Mouse (Mus musculus) ovary, postnatal 36 days (tissue): ENCODE measurements around the gene 4921504E06Rik.
A peak's percentile ranks its signal among the peaks of the same experiment; 100 is the strongest.

Experiments used
- DNase-seq: peaks from one replicate; pipeline ENCODE4 v3.0.0; 2022; ENCODE audit warnings: low spot score, mixed read lengths

Gene 4921504E06Rik

DNA sequence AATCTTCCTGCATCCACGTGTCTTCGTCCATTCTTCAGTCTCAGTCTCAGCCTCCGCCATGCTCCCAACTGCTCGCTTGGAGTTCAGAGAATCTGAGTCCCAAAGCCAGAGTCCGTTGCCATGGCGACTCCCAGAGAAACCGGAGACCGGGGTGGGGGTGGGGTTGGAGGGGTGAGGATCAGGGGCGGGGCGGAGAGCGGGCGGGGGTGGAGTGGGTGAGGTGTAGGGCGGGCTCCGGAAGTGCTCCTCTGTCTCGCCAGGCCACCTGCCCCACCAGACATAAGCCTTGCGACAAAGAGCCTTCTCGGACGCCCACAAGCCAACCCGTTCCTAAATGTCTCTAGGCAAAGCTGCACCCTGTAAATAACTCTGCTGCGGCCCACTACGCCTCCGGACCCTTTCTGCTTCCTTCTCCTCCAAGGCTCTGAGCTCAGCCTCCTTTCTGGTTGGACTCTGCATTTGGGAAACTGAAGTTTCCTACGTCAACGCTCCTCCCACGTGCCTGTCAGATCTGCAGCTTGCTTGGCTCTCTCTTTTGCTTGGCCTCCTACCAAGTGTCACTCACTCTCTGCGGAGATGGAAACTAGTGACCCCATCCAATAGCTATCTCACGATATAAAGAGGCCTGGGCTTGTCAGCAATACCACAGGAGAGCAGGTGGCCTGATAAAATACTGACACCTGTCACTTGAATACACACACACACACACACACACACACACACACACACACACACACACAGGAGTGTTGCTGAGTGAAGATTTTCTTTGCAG, at the start of gene 4921504E06Rik:
4921504E06Rik (minus strand) TSS at position 94 of the 772 bp plus-strand sequence.
- DNase-seq, result peak; percentile 59

DNA sequence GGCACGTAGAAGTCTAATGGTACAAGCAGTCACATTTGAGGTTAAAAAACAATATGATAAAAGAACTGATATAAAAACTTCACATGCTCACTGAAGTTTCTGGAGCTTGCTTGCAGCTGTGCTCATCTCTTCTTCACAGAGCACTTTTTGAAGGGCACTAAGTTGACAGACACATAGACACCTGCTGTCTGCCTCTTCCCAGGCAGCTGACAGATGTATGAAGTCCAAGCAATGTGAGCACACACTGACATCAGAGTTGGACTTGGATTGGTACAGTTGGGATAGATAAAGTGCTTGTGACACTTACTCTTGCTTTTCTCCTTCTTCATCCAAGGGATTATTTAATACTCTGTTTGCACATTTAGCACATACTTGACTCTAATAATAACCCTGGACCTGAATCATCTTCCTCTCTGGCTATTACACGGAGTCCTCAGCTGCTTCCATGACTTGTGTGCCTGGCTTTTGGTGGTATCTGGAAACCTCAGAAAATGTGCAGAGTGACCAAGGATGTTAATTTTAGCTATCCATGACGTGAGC, 47.7 kb upstream of the 4921504E06Rik start:
- DNase-seq, result no peak

DNA sequence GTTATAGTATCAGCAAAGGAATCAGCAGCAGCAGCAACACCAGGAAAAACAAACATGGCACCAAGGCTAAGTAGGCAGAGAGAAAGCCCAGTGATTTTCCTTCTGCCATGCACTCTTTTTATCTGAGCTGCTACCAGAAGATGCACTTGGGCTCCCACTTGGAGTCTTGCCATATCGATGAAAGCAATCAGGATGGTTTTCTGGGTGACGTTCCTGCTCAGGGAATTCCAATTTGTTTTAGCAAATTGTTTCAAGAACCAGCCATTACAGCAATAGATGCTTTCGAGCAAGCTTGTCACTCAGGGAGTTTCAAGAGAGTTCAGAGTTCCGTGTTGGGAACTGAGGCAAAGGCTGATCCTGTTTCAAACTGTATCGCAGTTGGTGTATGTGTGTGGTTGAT, 47.1 kb upstream of the 4921504E06Rik start:
- DNase-seq, result no peak

DNA sequence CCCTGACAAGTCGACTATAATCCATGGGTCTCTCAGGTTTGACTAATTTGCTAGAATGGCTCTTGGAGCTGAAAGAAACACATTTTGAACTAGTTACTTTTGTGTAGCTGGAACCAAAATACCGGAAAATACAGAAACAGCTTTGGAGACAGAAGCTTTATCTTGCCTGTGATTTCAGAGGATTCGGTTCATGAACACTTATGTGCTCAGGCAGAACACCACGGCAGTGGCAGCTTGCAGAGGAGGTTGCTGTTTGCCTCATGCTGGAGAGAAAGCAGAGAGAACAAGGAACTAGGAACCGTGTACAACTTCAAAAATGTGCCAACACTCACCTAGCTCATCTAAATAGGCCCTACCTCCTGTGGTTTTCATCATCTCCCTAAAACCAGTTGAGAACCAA, 46.1 kb upstream of the 4921504E06Rik start:
- no peak for DNase-seq

DNA sequence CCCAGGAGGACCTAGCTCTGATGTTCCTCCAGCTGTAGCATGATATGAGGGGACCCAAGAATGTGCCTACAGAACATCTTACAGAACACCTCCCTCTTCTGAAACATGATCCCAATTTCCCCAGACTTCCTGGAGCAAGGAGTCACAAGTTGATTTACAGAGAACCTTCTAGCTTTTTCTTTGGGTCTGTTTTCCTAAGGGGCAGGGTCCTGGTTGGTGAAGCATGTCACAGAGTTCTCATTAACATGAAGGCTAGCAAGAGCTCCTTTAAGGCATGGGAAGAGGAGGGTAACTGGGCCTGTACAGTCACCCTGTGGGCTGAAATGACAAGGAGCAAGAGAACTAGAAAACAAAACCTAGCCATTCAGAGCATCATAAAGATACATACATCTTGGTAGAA, 43.3 kb upstream of the 4921504E06Rik start:
- DNase-seq, result no peak

DNA sequence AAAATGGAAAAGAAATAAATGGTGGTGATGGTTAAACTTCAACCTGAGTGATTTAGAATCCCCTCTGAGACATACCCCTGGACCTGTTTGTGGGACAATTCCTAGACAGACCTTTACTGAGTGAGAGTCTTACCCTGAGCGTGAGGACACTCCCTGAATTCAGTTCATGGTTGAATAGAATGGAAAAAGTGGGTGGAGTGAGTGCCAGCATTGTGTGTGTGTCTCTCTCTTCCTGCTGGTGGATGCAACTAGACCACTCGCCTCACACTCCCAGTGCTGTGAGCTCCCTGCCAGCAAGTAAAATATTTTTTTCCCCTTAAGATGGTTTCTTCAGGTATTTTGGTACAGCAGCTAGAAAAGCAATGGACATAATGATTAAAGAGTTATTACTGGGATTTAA, 42.7 kb upstream of the 4921504E06Rik start:
- DNase-seq, result no peak

DNA sequence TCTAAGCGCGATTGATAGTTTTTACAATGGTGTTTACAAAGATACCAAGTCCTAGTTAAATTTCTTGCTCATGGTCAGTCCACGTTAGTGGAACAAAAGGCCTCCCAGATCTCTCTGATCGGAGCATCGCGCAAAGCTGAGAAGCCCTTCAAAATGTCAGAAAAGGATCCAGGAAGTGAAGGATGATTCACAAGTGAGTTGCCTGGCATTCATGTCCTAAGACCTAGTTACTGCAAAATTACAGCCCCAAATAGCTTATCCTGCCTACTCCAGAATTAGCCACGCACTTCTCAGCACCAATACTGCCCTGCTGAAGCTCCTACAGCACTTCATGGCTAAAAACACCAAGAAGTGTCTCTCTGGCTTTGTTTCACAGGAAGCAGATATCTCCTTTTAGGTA, 41.1 kb upstream of the 4921504E06Rik start:
- DNase-seq, result no peak

DNA sequence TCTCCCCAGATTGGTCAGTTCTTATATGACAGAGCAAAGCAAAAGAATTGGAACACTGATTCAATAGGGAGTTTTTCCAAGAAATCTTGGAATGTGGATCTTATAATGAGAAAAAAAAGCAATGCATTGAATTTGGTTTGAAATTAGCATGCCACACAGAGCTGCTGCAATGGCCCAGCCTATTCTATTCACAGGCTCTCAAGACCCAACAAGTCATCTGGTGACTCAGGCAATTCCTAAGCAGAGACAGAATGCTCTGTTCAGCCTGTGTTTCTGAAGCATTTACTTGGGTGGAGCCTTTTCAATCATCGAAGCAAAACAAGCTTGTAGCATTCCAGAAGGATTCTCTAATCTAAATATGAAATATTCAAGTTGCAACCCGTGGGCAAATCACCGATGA, 26.1 kb upstream of the 4921504E06Rik start:
- no peak for DNase-seq

DNA sequence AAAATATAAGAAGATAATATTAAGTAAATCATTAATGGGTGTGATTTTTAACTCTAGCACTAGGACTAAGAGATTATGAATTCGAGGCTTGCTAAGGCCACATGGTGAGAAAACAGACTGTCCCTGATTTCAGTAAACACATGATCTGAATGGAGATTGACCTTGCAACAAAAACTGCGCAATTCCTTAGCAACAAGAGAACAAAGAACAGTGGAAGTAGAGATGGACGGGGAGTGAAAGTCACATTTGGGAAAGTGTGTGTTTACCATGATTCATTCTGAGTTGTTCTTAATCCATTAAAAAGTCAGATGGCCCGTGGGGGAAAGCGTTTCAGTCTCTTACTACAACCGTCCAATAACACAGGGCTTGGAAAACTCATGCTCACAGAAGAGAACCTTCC, 25.5 kb upstream of the 4921504E06Rik start:
- DNase-seq, result no peak

DNA sequence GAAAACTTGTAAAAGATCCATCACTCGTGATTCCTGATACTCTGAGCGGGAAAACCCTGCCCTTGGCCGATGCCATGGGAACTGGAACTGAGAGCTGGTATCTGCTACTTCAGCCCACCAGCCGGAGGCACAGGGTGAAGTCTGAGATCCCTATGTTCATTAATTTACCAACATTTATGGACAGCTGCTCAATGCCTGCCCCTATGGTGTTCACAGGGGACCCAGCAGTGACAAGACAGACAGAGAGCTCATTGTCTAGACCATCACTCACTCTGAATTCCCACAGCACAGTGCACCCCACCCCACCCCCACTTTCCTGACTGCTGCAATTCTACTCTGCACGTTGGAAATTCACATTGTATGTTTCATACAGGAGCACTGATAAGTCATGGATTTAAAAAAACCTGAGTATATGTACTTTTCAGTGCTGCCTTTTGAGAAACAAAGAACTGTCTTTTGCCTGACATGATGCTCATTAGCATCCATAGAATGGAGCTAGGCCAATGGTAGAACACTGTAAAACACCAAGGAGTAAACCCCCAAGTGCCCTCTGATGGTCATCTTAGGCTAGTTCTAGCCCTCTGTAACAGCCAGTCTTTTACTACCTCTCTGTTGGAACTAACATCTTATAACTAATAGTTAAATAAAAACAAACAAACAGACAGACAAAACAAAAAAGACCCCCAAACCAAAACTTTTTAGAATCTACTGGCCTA, 8.6 kb upstream of the 4921504E06Rik start:
- DNase-seq, result no peak

DNA sequence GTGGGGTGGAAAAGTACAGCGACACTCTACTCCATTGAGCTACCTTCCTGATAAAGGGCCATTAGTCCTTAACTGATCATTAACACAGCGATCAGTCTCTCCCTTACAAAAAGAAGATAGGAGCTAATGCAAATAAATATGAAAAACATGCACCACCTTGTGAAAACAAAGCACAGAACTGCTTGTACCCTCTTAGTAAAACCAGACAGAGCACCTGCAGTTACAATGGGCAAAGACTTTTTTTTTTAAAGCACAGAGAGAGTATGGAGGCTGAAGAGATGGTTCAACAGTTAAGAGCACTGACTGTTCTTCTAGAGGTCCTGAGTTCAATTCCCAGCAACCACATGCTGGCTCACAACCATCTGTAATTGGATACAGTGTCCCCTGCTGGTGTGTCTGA, 6.9 kb upstream of the 4921504E06Rik start:
- no peak for DNase-seq

DNA sequence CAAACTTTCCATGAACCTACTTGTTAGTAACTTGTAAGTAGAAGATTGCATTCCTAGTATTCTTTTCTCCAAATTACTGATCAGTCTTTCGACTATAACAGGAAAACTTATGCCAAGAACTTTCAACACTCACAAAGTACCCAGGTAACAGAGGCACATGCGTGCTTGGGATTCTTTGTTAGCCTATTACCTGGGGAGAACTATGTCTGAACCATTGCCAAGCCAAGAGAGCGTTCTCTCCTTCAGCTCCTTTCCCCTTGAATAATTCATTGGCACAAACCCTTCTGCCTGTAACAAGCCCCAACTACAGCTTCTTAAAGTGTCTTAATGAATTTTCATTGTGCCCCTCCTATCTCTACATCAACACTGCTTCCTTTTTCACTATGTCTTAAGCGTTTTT, 6.4 kb upstream of the 4921504E06Rik start:
- DNase-seq, result no peak

DNA sequence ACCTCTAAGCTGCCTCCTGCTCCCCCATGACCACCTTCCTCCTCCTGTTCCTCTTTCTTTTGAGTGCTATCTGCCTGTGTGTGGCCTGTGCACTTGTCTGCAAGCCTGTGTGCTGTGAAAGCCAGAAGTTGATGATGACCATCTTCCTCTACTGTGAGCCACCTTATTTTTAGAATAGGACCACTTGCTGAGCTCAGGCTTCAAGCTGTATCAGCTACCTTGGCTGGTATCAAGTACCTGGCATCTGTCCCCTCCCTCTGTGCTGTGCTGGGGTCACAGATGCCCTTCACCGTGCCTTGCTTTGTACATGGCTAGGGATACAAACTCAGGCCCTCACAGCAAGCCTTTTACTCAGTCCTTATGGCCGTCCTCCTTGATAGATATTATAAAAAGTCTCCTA, 2.3 kb downstream of the 4921504E06Rik start:
- DNase-seq, result no peak

DNA sequence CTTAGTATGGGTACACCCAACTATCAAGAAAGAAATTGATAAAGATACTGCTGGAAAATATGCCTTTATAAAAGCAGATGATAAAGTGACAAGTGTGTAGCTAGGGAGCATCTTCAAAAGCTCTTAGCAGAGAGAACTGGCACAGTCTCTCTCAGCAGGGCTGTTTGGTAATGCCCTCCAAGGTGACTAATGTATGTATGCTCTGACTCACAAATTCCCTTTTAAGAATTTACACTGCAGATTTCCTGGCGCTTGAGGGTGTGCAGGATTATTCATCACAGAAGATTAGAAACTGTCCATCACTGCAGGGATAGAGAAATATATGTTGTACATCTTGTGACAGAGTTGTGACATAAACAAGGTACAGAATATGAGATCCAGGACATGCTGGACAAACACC, 12.8 kb downstream of the 4921504E06Rik start:
- DNase-seq, result no peak

DNA sequence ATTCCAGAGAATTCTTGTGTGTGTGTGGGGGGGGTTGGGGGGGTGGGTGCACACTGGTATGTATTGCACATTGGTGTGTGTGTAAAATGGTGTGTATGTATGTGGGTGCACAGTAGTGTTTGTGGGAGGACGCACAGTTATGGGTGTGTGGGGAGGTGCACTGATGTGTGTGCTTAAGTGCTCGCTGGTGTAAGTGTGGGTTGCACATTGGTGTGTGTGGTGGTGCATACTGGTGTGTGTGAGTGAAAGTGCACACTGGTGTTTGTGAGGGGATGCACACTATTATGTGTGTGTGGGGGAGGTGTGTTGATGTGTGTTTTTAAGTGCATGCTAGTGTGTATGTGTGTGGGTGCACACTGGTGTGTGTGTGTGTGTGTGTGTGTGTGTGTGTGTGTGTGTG, 24.3 kb downstream of the 4921504E06Rik start:
- DNase-seq, result no peak

DNA sequence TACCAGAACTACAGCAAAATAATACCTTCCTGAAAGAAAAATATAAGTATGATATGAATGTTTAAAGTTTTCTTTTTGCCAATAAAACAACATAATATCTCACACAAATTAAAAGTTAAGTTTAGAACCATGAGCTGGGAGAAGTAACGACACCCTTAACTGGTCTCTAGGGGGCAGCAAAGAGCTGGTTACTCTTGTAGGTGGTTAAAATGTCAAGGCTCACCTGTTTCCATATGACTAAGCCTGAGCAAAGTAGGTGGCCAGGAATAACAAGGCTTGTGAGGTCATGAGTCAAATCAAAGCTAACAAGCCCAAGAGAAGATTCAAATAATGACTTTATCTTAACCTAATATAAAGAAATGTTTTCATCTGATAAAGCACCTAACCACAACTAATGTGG, 24.9 kb downstream of the 4921504E06Rik start:
- DNase-seq, result no peak

DNA sequence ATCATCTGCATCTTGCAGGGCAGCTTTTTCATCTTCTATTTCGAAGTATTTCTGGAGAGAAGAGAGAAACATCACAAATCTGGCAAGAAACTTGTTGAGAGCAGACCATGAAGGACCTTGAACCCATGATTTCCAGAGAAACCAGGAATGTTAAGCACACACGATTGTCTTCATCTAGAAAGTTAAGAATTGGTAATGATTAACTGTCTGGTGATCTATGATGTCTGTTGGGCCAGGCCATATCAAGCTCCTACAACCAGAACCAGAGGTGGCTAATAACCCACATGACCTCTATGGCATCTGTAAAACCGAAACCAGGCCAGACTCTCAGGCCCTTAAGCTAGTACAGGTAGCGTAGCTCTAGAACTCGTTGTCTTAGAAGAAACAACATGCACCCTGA, 29.6 kb downstream of the 4921504E06Rik start:
- DNase-seq, result no peak

DNA sequence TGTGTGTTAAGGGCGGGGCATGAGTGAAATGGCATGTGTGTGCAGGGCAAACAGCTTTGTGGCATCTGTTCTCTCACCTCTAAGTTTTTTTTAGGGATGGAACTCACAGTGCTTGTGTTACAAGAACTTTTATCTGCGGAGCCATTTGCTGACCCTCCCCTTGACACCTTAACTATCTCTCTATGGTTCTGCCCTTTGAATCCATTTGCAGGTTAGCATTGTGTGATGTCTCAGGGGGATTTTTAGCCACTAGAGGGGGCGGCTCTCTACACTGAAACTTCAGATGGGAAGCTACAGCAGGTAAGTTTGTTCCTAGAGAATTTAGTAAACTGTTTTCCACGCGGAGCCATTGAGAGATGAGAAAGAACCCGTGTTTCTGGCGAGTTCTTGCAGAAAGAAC, 32.1 kb downstream of the 4921504E06Rik start:
- no peak for DNase-seq

DNA sequence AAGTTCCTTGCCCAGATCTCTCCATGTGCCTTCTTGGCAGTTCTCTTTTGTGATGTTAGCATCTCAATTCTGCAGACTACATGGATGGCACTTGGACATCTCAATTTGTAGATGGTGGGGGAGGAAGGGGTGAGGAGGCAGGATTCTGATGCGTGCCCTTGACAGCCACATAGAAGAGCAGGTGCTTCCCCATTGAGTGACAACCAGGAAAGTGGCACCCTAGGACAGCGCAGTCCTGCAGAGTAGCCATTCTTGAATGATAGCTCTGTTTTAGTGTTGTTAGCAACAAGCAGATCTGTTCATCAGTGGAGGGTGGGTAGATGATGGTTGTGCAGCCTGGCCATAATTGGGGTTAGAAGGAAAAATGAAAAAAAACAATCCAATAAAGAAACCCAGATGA, 33.1 kb downstream of the 4921504E06Rik start:
- no peak for DNase-seq

DNA sequence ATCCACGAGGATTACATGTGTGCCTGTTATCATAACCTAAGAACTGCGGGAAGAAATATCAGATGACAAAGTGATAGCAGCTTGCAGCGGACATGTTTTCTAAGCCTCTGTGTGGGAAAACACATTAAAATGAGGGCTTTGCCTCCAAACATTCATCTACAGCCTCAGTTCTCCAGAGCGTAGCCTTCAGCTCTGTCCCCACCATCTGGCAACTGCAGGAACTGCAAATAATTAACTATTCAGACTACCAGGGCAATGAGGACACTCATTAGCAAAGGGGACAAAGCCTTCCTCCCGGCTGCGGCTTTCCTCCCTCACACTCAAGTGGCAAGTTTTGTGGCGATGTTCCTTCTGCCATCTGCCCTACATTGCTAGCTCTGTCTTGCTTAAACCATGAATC, 33.9 kb downstream of the 4921504E06Rik start:
- peak; percentile 9 for DNase-seq

DNA sequence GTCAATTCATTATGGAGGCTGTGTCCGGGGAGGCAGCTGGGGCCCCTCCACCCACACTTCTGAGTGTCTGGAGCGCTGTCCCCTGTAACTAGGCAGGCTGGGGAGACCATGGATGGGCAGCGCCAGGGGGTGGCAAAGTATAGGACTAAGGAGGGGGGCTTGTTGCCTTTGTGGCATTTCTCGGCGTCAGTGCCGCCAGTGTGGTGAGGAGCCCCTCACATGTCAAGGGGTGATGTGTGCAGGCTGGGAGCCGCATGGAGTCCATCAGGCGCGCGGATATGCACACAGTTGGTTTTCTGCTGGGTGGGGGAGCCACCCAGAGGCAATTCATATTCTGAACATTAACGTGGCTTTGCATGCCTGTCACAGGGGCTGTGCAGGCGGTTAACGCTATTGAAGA, 35.8 kb downstream of the 4921504E06Rik start:
- DNase-seq, result no peak

DNA sequence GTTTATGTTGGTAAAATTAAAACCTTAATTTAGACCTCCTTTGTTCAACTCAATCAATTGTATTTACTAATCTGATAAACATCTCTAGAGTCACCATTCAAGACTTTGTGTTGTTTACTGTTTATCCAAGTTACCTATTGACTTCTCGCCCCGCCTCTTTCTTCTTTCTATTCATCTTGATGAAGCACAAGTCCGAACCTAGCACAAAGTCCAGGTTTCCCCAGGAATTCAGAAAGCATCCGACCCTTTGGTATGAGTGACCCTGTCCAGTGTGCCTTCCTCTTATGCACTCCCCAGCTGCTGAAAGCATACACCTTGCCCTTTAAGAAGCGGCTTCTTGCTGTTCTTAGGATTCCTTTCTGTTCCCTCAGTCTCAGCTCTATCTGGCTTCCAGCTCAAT, 41.3 kb downstream of the 4921504E06Rik start:
- no peak for DNase-seq

DNA sequence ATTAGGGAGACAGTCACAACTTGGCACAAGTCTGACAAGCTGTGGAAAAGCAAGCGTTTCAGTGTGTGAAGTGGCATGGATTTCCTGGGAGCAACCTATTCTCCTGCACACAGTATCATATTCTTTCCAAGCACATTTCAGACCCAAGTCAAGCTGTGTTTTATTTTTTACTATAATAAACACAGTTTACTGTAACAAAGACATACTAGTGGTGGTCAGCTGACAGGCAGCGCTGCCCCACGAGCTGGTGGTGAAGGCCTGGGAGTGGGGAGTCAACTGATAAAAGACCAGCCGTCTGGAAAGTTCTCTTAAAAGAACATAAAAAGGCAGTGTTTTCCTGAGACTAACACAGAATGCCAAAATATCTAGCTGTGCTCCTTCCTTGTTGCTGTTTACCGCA, 42.7 kb downstream of the 4921504E06Rik start:
- no peak for DNase-seq
